Mouse (Mus musculus): ENCODE measurements at regions not wholly inside any gene's neighbourhood (a gene's known extent, or its start where the extent isn't known, plus 50 kb on each side); places are given as distances from the start of the nearest gene placed in this dataset.

DNA sequence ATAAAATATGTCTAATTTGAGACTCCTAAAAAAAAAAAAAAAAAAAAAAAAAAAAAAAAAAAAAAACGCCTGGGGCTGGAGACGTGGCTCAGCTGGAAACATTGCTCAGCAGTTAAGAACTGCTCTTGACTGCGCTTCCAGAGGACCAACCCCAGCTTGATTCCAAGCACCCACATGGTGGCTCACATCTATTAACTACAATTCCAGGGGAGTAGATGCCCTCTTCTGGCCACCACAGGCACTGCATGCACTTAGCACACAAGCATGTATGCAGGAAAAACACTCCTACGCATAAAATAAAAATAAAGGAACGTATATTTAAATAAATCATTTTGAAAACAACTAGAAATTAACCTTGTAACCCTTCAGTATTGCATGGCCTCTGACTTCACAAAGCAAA lies 87.3 kb upstream of the Srd5a2 start:
- TF ChIP-seq CTCF (IDR thresholded peaks at IDR 0.05; ENCODE audit: extremely low read depth, insufficient read length, insufficient replicate concordance, low read depth, low read length): peak; percentile 60; the same call in 1 of the 2 replicates
- TF ChIP-seq POLR2A (IDR thresholded peaks at IDR 0.05; ENCODE audit: low read depth, low read length): no peak
